Mouse (Mus musculus) lung, postnatal 36 days (tissue): ENCODE measurements around the gene Engase.
A peak's percentile ranks its signal among the peaks of the same experiment; 100 is the strongest.

Experiments used
- DNase-seq: peaks from one replicate; pipeline ENCODE4 v3.0.0; 2022; ENCODE audit warnings: mixed read lengths

The Engase gene

DNA sequence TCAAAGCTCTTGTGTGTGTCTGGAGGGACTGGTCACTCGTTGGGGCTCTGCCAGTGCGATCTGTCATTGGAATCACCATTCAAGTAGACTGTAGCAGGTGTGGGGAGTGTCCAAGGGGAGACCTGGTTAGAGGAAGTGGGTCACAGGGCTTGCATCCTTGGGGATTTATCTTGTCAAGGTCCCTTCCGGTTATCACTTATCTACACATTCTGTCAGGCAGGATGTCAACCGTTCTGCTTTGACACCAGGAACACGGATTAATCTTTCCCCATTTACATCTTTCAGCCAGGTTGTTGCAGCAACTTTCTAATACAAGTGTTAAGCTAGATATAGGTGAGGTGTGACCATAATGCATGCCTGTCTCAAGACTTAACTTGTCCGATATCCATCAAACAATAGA is 20.8 kb upstream of the Engase start:
- no peak for DNase-seq

DNA sequence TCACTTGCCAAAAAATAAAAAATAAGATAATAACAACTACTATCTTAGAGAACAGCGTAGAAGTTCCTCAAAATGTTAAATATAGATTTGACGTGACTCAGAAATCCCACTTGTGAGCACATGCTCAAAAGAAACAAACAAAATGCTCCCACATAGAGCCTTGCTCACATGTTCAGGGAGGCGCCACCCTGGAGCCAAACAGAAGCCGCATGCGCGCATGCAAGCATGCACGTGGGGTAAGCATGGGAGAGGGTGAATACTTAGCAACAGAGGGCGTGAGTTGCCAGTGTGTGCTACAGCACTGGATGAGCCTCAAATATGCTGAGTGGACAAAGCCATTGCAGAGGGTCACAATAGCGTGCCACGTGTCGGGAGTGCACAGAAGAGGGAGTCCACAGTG is 19.7 kb upstream of the Engase start:
- peak; percentile 65 for DNase-seq

DNA sequence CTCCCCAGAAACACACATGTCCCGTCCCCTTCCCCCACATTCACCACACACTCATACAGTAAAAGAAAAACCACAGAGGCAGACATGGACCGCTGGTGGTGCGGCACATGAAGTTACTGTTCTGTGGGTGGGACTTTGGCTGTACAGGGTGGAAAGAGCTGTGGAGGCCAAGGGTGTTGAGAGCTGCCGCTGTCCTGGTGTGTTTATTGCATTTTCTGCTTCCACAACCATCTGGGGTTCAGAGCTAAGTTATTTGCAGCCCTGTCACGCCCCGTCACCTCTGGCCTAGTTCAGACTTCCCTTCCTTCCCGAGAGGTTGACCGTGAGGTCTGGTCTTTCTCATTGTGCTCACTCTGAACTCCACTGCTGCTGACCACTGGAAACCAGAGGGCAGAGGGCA is 17.6 kb upstream of the Engase start:
- DNase-seq: peak; percentile 70

DNA sequence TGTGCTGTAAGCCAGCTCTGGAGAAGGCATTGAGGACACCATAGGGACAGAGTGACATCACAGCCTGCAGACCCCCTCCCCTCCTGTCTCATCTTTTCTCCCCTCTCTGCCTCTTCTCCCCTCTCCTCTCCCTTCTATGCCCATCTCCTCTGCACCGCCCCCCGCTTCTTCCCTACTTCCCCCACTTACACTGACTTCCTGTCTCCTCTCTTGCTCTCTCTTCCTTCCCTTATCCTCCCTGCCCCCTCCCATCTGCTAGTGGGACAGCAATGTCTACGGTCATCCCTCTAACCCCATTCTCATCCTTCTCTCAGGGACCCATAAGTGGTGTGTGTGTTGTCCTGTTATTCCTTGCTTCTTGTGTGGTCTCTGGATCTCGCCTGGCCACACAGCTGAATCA is 17.1 kb upstream of the Engase start:
- peak; percentile 32 for DNase-seq

DNA sequence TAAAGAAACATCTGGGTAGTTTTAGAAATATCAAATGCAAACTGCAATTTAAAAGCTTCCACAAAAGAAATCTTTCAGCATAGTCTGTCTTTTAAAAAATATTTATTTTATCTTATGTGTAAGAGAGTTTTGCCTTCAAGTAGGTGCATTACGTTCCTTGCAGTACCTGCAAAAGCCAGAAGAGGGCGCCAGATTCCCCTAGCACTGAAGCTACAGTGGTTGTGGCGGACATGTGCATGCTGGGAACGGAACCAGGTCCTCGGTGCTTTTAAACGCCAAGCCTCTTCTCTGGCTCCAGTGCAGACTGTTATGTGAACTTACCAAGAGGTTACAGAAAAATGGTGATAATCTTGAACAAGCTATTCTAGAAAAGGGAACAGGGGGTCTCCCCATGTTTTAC is 16.3 kb upstream of the Engase start:
- no peak for DNase-seq

DNA sequence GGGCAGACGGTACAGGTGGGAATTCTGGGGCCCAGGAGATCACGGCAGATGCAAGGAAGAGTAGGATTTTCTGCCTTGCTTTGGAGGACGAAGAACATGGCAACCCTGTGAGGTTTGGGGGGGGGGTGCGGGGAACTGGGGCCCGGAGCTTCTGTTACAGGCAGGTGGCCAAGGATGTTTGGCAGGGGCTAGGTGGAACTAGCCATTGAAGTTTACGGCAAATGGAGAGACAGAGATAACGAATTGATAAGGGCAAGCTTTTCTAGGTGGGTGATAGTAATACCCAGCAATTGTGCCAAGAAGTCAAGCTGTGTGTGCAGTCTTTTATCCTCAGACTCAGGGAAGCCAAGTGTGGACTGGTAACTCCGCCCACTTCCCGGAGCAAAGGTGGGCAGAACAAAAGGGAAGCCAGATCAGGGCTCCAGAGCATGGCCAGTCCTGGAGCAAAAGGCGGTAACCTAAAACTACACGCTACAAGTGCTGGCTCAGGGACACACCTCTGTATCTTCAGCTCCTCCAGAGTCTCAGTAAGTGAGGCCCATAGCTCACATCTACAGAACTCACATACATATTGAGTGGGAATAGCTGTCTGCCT is 9.1 kb upstream of the Engase start:
- peak; percentile 45 for DNase-seq

DNA sequence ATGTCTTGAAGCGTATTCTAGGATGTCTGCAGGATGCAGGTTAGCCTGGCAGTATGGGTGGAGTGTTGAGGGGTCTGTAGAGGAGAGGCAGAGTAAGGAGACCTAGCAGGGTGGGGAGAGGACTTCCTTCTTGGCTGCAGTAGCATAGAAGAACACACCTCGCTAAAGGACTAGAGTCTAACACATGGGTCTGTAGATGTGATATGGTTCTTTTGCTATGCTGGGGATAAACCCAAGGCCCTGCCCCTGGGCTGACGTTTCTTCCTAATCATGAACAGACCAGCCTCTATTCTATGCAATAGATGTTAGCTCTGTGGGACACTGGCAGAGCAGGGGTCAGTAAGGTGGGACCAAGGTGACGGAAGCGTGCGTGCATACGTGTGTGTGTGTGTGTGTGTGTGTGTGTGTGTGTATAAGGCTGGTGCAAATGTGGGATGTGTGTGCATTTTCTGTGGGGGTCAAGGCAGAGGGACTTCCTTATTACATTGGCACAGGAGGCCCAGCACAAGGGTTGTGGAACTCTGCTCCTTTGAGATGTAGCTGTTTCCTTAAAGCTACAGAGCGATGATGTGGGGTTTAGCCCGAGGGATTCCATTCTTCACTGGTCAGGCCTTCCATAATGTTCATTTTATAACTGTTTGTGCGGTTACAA is 7.0 kb upstream of the Engase start:
- no peak for DNase-seq

DNA sequence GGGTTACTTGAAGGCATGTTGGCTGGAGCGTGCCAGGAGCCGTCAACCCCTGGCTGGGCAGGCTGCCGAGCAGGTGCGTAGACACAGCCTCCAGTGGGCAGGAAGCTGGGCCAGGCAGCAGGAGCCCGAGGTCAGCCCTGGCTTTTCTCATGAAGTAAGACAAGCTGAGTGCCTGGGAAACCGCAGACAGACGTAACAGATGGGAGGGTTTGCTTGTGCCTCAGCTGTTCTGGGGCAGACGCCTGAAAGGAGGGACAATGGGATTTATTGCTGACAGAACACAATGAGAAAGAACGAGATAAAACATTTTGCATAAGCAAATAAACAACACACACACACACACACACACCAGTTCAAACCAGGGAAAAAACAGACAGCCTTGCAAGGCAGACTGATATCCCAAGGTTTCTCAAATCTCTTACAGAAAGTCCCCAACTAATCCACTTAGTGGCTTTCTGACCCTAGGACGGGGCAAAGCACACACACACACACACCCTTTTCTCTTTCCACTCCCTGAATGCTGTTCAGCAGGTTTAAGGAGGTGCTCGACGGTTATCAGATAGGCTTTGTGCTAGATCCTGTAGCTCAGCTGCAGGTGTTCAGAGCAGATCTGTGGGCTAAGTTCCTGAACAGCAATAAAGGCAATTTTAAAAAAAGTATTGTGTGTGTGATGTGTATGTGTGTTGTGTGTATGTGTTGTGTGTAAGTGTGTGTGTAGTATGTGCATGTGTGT is 6.2 kb upstream of the Engase start:
- DNase-seq: peak; percentile 65

DNA sequence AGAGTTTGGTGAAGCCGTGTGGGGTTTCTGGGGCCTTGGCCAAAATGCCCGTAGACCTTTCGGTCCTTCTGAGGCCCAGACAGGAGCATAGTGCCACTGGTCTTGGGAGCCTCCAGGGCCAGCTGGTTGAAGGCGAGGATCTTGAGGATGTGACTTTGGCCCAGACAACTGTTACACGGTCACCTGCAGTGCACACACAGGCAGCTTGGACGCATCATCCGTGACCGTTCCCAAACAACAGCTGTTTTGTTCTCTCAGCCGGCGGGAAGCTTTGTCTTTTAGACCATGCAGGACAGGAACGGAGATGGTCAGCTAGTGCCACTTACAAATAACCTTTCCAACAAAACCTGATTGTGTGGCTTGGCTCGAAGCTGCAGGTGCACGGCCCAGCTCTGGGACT is 5.0 kb upstream of the Engase start:
- no peak for DNase-seq

DNA sequence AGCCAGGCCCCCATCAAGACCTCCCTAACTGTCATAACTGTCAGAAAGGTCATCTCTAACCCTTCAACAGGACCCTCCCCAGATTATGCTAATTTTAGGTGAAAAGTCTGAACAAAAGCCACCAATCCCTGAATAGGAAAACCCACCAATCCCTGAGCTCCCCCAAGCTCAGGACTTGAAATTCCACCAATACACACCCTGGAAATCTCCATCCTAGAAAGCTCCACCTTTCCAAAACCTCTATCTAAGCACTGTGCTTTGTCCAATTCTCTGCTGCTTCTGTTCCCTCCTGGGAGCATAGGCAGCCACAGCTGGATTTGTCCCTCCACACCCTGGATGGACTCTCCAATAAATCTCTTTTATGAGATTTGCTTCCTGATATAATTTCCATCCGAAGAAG is 3.5 kb upstream of the Engase start:
- DNase-seq: no peak

DNA sequence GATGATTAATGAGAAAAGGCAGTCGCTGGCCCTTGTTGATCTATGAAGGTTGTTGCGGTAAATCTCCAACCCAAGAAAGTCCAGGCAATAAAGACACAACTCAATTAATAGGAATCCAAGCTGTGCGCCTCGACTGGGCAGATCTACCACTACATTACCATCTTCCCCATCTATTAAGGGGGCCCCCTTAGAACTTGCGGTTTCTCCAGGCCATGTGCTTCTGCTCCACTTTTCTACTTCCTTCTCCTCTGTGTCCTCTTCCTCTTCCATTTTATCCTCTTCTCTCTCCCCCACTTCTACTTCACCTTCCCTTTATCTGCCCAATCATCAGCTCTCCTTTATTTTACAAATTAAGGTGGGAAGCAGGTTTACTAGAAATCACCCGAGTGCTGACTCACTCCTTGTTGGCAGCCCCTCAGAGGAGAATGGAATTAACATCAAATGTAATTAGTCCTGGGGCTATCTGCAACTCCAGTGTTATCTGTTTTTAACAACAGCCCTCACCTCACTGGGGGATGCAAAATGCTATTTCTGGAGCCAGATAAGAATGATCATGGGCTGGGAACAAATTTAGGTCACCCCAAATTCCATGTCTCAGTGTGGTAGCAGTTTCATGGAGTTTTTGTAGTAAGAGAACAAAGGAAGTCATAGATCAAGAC is 2.7 kb upstream of the Engase start:
- no peak for DNase-seq

DNA sequence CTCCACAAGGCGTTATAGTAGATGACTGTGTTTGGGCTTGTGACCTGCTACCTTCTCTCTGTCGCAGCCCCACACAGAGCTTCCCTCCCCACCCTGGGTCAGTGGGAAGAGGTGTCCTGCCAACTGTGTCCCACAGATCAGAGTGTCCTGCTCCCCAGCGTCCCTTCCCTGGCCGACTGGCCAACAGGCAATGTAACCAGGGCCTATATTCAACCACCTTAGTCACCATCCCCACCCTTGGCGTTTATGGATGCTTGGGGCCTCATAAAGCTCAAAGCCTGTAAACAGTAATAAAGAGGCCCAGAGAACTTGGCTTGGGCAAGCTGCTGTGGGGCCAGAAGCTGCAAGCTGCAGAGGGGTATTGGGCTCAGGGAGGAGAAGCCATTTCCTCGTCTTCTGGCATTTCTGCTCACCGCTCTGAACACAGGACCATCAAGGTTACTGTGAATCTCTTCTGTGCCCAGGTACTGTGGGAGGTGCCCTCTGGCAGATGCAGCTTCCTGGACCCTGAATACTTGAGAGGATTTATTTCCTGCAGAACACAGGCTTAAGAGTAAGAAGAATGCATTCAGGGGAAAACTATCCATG is 1.0 kb upstream of the Engase start:
- no peak for DNase-seq

DNA sequence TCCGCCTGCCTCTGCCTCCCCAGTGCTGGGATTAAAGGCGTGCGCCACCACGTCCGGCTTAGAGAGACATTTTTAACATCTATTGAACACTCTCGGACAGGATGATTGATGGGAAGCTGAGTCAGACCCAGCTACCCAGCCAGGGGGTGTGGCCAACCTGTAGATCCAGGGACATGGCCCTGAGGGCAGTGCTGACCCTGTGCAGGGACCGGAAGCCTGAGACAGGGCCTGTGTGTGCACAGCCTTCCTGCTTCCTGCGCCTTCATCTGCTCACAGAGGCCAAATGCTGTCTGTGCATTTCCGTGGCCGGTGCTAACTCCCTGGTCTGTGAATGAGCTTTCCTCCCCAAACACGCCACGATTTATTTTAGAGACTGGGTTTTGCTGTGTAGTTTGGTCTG is 3.1 kb downstream of the Engase start:
- no peak for DNase-seq

DNA sequence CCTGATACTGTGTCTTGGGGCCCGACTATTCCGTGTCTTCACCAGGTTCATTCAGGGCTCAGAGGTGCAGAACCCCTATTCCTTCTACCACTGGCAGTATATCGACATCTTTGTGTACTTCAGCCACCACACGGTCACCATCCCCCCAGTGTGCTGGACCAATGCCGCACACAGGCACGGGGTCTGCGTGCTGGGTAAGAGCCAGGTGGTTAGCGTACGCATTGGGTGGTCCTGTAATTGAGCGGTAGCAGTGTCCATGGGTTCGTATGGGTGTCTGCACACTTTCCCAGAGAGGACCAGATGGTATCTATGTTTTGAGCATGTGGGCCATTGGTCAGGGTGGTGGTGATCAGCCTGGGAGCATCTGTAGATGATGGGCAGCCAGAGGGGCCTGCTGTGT is 4.6 kb downstream of the Engase start:
- no peak for DNase-seq

DNA sequence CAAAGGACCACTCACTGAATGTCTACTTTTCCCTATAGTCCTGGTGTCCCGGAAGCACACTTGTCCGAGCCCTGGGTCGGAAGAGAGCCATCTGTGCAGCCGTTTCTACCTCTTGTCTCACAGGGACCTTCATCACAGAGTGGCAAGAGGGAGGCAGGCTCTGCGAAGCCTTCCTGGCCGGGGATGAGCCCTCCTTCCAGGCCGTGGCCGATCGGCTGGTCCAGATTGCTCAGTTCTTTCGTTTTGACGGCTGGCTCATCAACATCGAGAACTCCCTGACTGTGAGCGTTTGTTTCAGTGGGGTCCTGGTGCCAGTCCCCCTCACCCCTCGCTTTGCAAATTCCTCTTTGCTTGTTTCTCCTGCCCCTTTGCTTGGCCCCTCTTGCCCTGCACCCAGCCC is 5.1 kb downstream of the Engase start:
- DNase-seq: no peak

DNA sequence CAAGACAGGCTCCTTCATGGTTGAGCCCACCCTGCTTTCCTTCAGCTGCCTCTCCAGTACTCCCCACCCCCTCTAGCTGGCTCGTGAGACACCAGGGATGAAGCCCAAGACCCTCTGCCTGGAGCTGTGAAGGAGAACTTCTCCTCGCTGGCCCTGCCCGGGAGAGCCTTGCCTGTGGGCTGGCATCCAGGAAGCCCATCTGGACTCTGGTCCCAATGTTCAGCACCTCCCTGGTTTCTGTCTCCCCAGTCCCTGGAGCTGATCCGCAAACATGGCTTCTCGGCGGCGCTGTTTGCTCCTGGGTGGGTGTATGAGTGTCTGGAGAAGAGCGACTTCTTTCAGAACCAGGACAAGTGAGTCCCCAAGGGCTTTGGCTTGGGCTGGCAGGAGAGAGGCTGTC is 7.5 kb downstream of the Engase start:
- DNase-seq: no peak

DNA sequence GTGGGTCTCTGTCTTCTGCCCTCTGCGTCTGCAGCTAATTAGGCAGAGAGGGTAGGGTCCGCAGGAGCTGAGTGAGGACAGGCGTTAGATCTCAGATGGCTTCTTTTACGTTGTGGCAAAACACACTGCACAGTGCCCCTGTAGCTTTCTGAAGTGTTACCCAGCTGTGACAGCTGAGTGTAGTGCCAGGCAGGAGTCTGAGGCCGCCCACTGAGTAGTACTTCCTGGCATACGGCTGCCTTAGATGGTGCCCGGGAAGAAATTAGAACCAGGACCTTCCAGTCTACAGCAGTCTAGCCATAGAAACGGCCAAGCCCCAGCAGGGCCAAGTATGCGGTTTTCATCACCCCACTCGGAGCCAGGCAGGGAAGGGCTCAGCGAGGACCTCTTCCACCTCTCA is 8.7 kb downstream of the Engase start:
- DNase-seq: no peak

DNA sequence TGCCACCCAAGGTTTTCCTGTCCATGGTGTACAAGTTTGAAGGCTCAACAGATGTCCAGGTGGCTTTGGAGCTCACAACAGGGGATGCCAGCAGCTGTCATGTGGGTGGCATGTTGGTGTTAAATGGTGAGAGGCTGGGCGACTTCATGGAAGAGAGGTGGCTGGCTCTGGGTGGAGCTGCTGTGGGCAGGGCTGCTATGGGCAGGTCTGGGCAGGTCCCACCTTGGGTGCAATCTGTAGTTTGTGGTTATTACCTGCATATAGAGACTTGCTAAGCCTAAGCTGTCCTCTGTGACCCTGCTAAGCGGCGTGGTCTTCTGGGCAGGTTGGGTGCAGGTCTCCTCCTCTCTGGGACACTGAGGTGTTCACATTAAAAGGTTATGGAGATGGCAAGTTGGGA is 9.2 kb downstream of the Engase start:
- DNase-seq: no peak

DNA sequence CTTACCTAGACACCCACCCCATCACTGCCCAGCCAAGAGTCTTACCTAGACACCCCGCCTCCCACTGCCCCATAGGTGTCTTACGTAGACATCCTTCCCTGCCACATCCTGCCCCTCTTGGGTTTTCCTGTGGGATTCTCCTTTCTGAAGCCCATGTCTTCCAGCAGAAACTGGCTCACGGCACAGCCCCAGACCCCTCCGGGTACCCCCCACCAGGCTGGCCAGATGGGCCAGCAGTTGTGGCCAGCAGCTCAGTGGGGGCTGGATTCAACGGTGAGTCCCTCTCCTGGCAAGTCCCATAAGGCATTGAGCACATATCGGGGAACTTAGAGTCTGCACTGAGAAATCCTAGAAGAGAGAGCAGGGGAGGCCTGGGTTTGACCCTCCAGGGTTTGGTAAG is 9.7 kb downstream of the Engase start:
- no peak for DNase-seq

DNA sequence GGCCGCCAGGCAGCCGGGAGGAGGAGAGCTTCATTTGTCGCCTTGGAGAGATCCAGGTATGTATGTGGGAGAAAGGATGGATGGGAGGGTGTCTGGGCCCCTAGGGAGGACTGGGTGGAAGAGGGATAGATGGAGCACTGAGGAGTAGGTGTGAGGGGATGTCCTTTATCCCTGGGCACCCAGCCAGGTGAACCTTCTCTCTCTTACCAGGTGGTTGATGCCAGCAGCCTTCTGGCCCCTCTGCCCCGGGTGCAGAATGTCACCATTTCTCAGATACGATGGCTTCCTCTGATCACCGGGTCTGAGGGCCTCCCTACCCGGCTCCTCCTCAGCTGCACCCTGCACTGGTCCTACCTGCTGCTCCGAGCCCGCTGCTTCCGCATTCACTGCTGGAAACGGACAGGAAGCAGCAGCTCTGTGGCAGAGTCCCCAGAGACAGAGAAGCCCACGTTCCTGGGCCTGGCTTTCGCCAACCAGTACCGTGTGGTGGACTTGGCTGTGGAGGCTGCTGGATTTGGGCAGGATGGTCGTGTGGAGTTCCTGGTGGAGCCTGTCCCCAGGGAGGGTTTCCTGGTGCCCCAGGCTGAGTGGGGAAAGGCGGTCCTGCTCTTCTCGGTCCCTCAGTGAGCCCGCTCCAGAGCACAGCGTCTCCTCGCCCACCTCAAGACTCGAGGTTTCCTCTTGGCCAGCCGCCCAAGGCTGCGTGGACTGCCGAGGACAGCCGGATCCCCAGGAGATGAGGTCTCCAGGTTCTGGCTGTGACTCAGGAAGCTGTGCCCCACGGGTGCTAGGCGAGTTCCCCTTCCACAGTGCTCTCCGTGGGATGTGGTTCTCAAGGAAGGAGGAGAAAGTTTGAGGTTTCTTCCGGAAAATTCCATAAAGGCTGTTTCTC is 10.5 kb downstream of the Engase start:
- DNase-seq: no peak

DNA sequence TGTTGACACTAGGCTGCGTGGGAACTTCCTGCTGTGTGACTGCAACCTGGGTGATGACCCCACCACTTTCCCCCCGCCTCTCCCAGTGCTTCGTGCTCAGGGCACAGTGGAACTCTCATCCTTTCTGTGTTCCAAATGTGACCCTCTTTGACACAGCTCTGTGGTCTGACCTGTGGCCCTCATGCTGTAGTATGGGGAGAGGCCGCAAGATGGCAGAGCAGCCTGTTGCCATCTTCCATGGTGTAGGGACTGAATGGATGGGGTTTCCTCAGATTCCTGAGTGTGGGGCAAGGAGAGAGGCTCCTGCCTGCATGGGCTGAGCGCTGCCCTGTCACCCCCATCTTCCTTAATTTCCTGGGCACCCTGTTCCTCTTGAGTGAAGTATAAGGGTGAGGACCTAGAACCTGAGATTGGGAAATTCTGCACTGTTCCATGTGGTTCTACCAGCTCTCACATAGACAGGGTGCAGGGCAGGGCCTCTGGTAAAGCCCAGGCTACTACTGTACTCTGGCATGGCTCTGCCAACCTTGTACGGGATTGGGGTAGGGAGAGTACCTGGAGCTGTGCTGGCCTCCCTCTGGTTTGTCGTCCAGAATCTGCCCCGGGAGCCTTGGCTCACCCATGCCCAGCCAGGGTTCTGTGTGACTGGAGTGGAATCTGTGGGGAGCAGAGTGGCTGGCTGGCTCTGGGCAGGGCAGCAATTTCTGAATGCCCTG is 11.7 kb downstream of the Engase start:
- DNase-seq: no peak

DNA sequence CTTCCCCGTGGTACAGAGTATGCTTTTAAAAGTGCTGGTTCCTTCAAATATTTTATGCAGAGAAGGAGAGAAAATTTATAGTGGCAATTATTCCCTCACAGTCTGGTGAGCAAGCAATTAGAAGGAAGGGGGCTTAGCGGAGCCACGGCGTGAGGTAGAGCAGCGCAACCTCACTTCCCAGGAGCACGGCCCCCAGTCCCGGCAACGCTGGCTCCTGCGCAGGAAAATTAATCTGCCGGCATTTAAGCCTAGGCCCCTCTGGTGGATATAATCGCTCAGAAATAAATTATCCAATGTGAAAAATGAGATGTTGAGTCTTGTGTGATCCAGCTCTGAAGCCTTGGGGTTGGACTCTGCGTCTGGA is 12.3 kb downstream of the Engase start:
- DNase-seq: no peak
